24 mouse cellular contexts compared by ENCODE assay signal in the genomic region with DNA sequence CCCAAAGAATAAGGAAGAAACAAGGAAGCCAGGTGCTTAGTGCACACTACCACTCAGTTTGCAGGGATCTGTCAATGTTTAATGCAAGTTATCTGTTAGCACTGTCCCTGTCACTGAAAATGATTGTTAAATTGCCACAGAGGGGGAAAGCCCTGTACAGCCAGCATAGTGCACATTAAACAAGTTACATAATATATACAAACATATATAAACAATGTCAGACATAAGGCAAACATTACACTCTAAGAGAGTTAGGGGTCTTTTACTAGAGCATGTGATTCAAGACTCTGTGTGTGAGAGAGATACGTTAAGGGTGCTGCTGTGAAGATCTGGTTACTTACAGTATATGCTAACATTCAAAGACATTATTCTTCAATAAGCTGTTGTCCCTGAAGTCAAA.
DNase-seq lines count a peak whose midpoint lies in the region; ATAC-seq and TF ChIP-seq lines count a peak whose summit lies in the region.
"Had no signal": no experiment of that assay in that cellular context is flagged by ENCODE, and none has a peak within 500 bp of the region (broad histone marks: within the 10 kb centered on the region; RNA-seq: fewer than 3 reads in every experiment).

No protein-coding gene starts in this region.

- H3K4me2 ChIP-seq in intestine, embryonic 16.5 days (ENCODE audit: low read depth, low read length), result no peak overlapping the region
- no peak overlapping the region for H3K4me2 ChIP-seq in intestine, postnatal 0 days (replicated peaks; ENCODE audit: low read depth)
- no peak overlapping the region for H3K4me2 ChIP-seq in lung, embryonic 14.5 days
- H3K4me2 ChIP-seq in lung, postnatal 0 days (replicated peaks; ENCODE audit: low read depth, low read length), result no peak overlapping the region
- no peak overlapping the region for H3K4me2 ChIP-seq in stomach, embryonic 14.5 days (replicated peaks; ENCODE audit: low read depth, low read length)
- H3K4me2 ChIP-seq in stomach, postnatal 0 days (replicated peaks; ENCODE audit: low read depth), result no peak overlapping the region
- H3K4me2 ChIP-seq: embryonic facial prominence, embryonic 12.5 days; embryonic facial prominence, embryonic 15.5 days; heart, embryonic 13.5 days; hindbrain, embryonic 14.5 days had no signal

- no peak for TF ChIP-seq CTCF in intestine, postnatal 0 days (IDR thresholded peaks at IDR 0.05; ENCODE audit: low read depth)
- TF ChIP-seq CTCF in lung, embryonic 14.5 days (IDR thresholded peaks at IDR 0.05; ENCODE audit: low read depth), result no peak
- TF ChIP-seq CTCF in lung, postnatal 0 days (IDR thresholded peaks at IDR 0.05), result no peak
- TF ChIP-seq CTCF in stomach, postnatal 0 days (IDR thresholded peaks at IDR 0.05; ENCODE audit: low read depth), result no peak

- peaks cover 9% of the 10 kb centered on the region; the same call in 1 of the 2 replicates for H3K4me1 ChIP-seq in intestine, embryonic 16.5 days (ENCODE audit: control insufficient read depth, insufficient read depth, low read length)
- no peaks in the 10 kb centered on the region for H3K4me1 ChIP-seq in intestine, postnatal 0 days (replicated peaks; ENCODE audit: control insufficient read depth, insufficient read depth, low read length)
- H3K4me1 ChIP-seq in lung, embryonic 14.5 days (ENCODE audit: insufficient read depth), result peaks cover 8% of the 10 kb centered on the region
- no peaks in the 10 kb centered on the region for H3K4me1 ChIP-seq in lung, postnatal 0 days (ENCODE audit: insufficient read depth, low read depth, low read length)
- peaks cover 16% of the 10 kb centered on the region; the same call in 1 of the 2 replicates for H3K4me1 ChIP-seq in stomach, embryonic 14.5 days (ENCODE audit: control insufficient read depth, insufficient read depth, low read length)
- H3K4me1 ChIP-seq in stomach, postnatal 0 days (replicated peaks; ENCODE audit: control insufficient read depth, insufficient read depth), result no peaks in the 10 kb centered on the region
- H3K4me1 ChIP-seq: embryonic facial prominence, embryonic 12.5 days had no signal

- H3K27me3 ChIP-seq in intestine, embryonic 16.5 days (replicated peaks; ENCODE audit: control insufficient read depth, insufficient read depth, low read length), result no peaks in the 10 kb centered on the region
- H3K27me3 ChIP-seq in intestine, postnatal 0 days (replicated peaks; ENCODE audit: control insufficient read depth, insufficient read depth, low read length), result no peaks in the 10 kb centered on the region
- no peaks in the 10 kb centered on the region for H3K27me3 ChIP-seq in lung, embryonic 14.5 days (ENCODE audit: insufficient read depth, low read length)
- no peaks in the 10 kb centered on the region for H3K27me3 ChIP-seq in lung, postnatal 0 days (replicated peaks; ENCODE audit: insufficient read depth, low read length)
- H3K27me3 ChIP-seq in stomach, embryonic 14.5 days (ENCODE audit: control insufficient read depth, insufficient read depth, low read length), result no peaks in the 10 kb centered on the region
- H3K27me3 ChIP-seq in stomach, postnatal 0 days (ENCODE audit: control insufficient read depth, insufficient read depth, low read length), result no peaks in the 10 kb centered on the region
- H3K27me3 ChIP-seq: embryonic facial prominence, embryonic 12.5 days; embryonic facial prominence, embryonic 15.5 days; heart, embryonic 13.5 days had no signal

- DNase-seq in lung, embryonic 14.5 days, result peak; percentile 73
- DNase-seq in lung, postnatal 0 days (ENCODE audit: low spot score), result no peak
- DNase-seq in stomach, postnatal 0 days (ENCODE audit: low spot score), result no peak
- DNase-seq: adrenal gland, adult 2 months; adrenal gland, postnatal 14 days; cerebellum, adult 11 months; cerebellum, adult 2 months; cerebellum, adult 9-11 months; cerebellum, postnatal 25 days; gastrocnemius, adult 2 months; gastrocnemius, postnatal 14 days; heart, adult 11 months; heart, postnatal 14 days; heart, postnatal 4 days had no signal

- no peak overlapping the region for H3K4me3 ChIP-seq in intestine, embryonic 16.5 days (ENCODE audit: low read length)
- H3K4me3 ChIP-seq in intestine, postnatal 0 days (ENCODE audit: low read depth, low read length), result no peak overlapping the region
- H3K4me3 ChIP-seq in lung, embryonic 14.5 days (ENCODE audit: low read depth, low read length), result no peak overlapping the region
- no peak overlapping the region for H3K4me3 ChIP-seq in lung, postnatal 0 days (ENCODE audit: low read depth, low read length)
- H3K4me3 ChIP-seq in stomach, embryonic 14.5 days (ENCODE audit: low read depth, low read length), result no peak overlapping the region
- H3K4me3 ChIP-seq in stomach, postnatal 0 days (ENCODE audit: low read depth, low read length), result no peak overlapping the region
- H3K4me3 ChIP-seq: embryonic facial prominence, embryonic 12.5 days; embryonic facial prominence, embryonic 15.5 days; gastrocnemius, adult 2 months; heart, embryonic 13.5 days had no signal

- H3K36me3 ChIP-seq in intestine, embryonic 16.5 days (ENCODE audit: control insufficient read depth, insufficient read depth, low read length), result no peaks in the 10 kb centered on the region
- no peaks in the 10 kb centered on the region for H3K36me3 ChIP-seq in intestine, postnatal 0 days (ENCODE audit: control insufficient read depth, insufficient read depth)
- H3K36me3 ChIP-seq in lung, embryonic 14.5 days (ENCODE audit: insufficient read depth), result no peaks in the 10 kb centered on the region; the same call in 1 of the 2 replicates
- H3K36me3 ChIP-seq in lung, postnatal 0 days (ENCODE audit: insufficient read depth, low read length), result no peaks in the 10 kb centered on the region
- H3K36me3 ChIP-seq in stomach, embryonic 14.5 days (ENCODE audit: control insufficient read depth, insufficient read depth, low read length), result no peaks in the 10 kb centered on the region
- no peaks in the 10 kb centered on the region for H3K36me3 ChIP-seq in stomach, postnatal 0 days (ENCODE audit: control insufficient read depth, insufficient read depth, low read length)
- H3K36me3 ChIP-seq: embryonic facial prominence, embryonic 12.5 days; embryonic facial prominence, embryonic 15.5 days had no signal

- H3K9ac ChIP-seq in intestine, embryonic 16.5 days (ENCODE audit: low read depth, low read length), result no peak overlapping the region
- no peak overlapping the region for H3K9ac ChIP-seq in intestine, postnatal 0 days (ENCODE audit: low read depth, low read length)
- H3K9ac ChIP-seq in lung, embryonic 14.5 days, result no peak overlapping the region
- no peak overlapping the region for H3K9ac ChIP-seq in lung, postnatal 0 days (replicated peaks; ENCODE audit: low read depth)
- no peak overlapping the region for H3K9ac ChIP-seq in stomach, embryonic 14.5 days (replicated peaks; ENCODE audit: low read depth, low read length)
- no peak overlapping the region for H3K9ac ChIP-seq in stomach, postnatal 0 days (ENCODE audit: low read length)
- H3K9ac ChIP-seq: embryonic facial prominence, embryonic 12.5 days; embryonic facial prominence, embryonic 15.5 days; forebrain, postnatal 0 days; heart, embryonic 13.5 days; hindbrain, embryonic 14.5 days had no signal

- H3K27ac ChIP-seq in intestine, embryonic 16.5 days (ENCODE audit: low read length), result no peak overlapping the region
- H3K27ac ChIP-seq in intestine, postnatal 0 days (ENCODE audit: low read depth, low read length), result no peak overlapping the region
- no peak overlapping the region for H3K27ac ChIP-seq in lung, embryonic 14.5 days (ENCODE audit: low read depth)
- H3K27ac ChIP-seq in lung, postnatal 0 days (ENCODE audit: low read length), result no peak overlapping the region
- H3K27ac ChIP-seq in stomach, embryonic 14.5 days (ENCODE audit: low read length), result peak overlapping the region; percentile 66
- no peak overlapping the region for H3K27ac ChIP-seq in stomach, postnatal 0 days (replicated peaks)
- H3K27ac ChIP-seq: embryonic facial prominence, embryonic 12.5 days; embryonic facial prominence, embryonic 15.5 days; gastrocnemius, adult 2 months; heart, embryonic 13.5 days; hindbrain, embryonic 14.5 days had no signal

- H3K9me3 ChIP-seq in intestine, embryonic 16.5 days (ENCODE audit: control insufficient read depth, low read length), result no peaks in the 10 kb centered on the region
- no peaks in the 10 kb centered on the region for H3K9me3 ChIP-seq in intestine, postnatal 0 days (ENCODE audit: control insufficient read depth)
- H3K9me3 ChIP-seq in lung, embryonic 14.5 days (ENCODE audit: low read depth, low read length), result no peaks in the 10 kb centered on the region
- H3K9me3 ChIP-seq in lung, postnatal 0 days (ENCODE audit: low read length), result no peaks in the 10 kb centered on the region
- no peaks in the 10 kb centered on the region for H3K9me3 ChIP-seq in stomach, embryonic 14.5 days (ENCODE audit: control insufficient read depth, low read depth, low read length)
- H3K9me3 ChIP-seq in stomach, postnatal 0 days (ENCODE audit: control insufficient read depth, low read length), result no peaks in the 10 kb centered on the region
- H3K9me3 ChIP-seq: embryonic facial prominence, embryonic 12.5 days; embryonic facial prominence, embryonic 15.5 days; heart, embryonic 13.5 days had no signal

- no peak for TF ChIP-seq EP300 in lung, postnatal 0 days (IDR thresholded peaks at IDR 0.05)
- no peak for TF ChIP-seq EP300 in stomach, postnatal 0 days (optimal IDR thresholded peaks at IDR 0.05)

- 35% methylated on average over 1 of the region's 1 CpGs for WGBS in intestine, embryonic 16.5 days
- WGBS in intestine, postnatal 0 days, result 49% methylated on average over 1 of the region's 1 CpGs
- 17% methylated on average over 1 of the region's 1 CpGs for WGBS in lung, embryonic 14.5 days
- 28% methylated on average over 1 of the region's 1 CpGs for WGBS in lung, postnatal 0 days
- 27% methylated on average over 1 of the region's 1 CpGs for WGBS in stomach, embryonic 14.5 days
- WGBS in stomach, postnatal 0 days, result 45% methylated on average over 1 of the region's 1 CpGs

- peak; percentile 63 for ATAC-seq in intestine, embryonic 16.5 days
- ATAC-seq in intestine, postnatal 0 days, result no peak
- peak; percentile 88 for ATAC-seq in lung, embryonic 14.5 days (ENCODE audit: insufficient read depth)
- no peak for ATAC-seq in lung, postnatal 0 days
- ATAC-seq in stomach, embryonic 14.5 days (ENCODE audit: insufficient number of reproducible peaks, insufficient read depth, low FRiP score, low read depth), result peak; percentile 47; the same call in 1 of the 2 replicates
- no peak for ATAC-seq in stomach, postnatal 0 days (ENCODE audit: low FRiP score, low TSS enrichment)
- ATAC-seq: CD4-positive, CD25-positive, alpha-beta regulatory T cell, adult 4 months; forebrain, embryonic 14.5 days; forebrain, postnatal 0 days had no signal

Comparison
In these comparisons a context has a peak if more than half of its experiments do, and no peak if none do; other contexts are left out.
1. ATAC-seq: peak in intestine, embryonic 16.5 days (single experiment), lung, embryonic 14.5 days (single experiment) and stomach, embryonic 14.5 days (single experiment); none in intestine, postnatal 0 days (single experiment), lung, postnatal 0 days (single experiment) and stomach, postnatal 0 days (single experiment).